Mouse (Mus musculus): ENCODE results near the gene Gm49318.

- TF ChIP-seq CTCF (IDR thresholded peaks at IDR 0.05; ENCODE audit: low read depth) (no peak), EP300 (IDR thresholded peaks at IDR 0.05; ENCODE audit: low read depth) (no peak)
Measured at GRCm38 (mm10) chr9:22017208-22017825, 53.7 kb downstream of the Gm49318 start.
